Mouse (Mus musculus) embryonic facial prominence, embryonic 15.5 days (tissue): ENCODE data around the gene Cd7. TPM values are rescaled to one million over a fixed set of nuclear protein-coding genes. Genes with fewer than 3 reads are reported as not detected.
A peak's percentile ranks its signal among the peaks of the same experiment; 100 is the strongest.

Experiments used
- ATAC-seq: fragments of 200-750 bp; cut with Nextera tagmentation; 2 replicates; pipeline ENCODE4 v1.8.0; 2017; ENCODE audit warnings: low read depth, moderate TSS enrichment; ENCODE audit not compliant: insufficient number of reproducible peaks, low FRiP score, low TSS enrichment
- H3K27ac ChIP-seq: fragments of 300-500 bp; sonication (generic); replicated peaks from 2 replicates; pipeline ENCODE4 v1.5.1; 2015; ENCODE audit warnings: mild to moderate bottlenecking, inconsistent platforms
- H3K27me3 ChIP-seq: fragments of 300-500 bp; sonication (generic); 2 replicates; pipeline ENCODE4 v1.6.1; 2015; ENCODE audit warnings: inconsistent platforms
- H3K36me3 ChIP-seq: fragments of 300-500 bp; sonication (generic); 2 replicates; pipeline ENCODE4 v1.6.1; 2015; ENCODE audit warnings: mild to moderate bottlenecking, inconsistent platforms
- H3K4me1 ChIP-seq: fragments of 300-500 bp; sonication (generic); 2 replicates; pipeline ENCODE4 v1.6.1; 2015; ENCODE audit warnings: inconsistent platforms
- H3K4me2 ChIP-seq: fragments of 300-500 bp; sonication (generic); replicated peaks from 2 replicates; pipeline ENCODE4 v1.6.1; 2015; ENCODE audit warnings: mild to moderate bottlenecking, inconsistent platforms
- H3K4me3 ChIP-seq: fragments of 300-500 bp; sonication (generic); replicated peaks from 2 replicates; pipeline ENCODE4 v1.5.1; 2015; ENCODE audit warnings: mild to moderate bottlenecking, inconsistent platforms
- H3K9ac ChIP-seq: fragments of 300-500 bp; sonication (generic); 2 replicates; pipeline ENCODE4 v1.6.1; 2015; ENCODE audit warnings: inconsistent platforms
- H3K9me3 ChIP-seq: fragments of 300-500 bp; sonication (generic); replicated peaks from 2 replicates; pipeline ENCODE4 v1.6.1; 2016; ENCODE audit warnings: inconsistent platforms
- WGBS: fragments of 180-500 bp; shearing (Covaris S2); methylation state at CpG from one replicate; pipeline ENCODE4 v1.1.7; 2015; 5-methylcytosine and 5-hydroxymethylcytosine counted together
- polyA plus RNA-seq: library from polyadenylated mRNA; unstranded; fragments of >200 nt; fragmentation: Nextera tagmentation; extraction: Ambion mirVana; gene quantifications from 2 replicates; pipeline ENCODE4 v1.2.1, GENCODE M21; 2015

Cd7 gene
- polyA plus RNA-seq, 1 experiment from 2014 or later: 1.1 TPM

DNA sequence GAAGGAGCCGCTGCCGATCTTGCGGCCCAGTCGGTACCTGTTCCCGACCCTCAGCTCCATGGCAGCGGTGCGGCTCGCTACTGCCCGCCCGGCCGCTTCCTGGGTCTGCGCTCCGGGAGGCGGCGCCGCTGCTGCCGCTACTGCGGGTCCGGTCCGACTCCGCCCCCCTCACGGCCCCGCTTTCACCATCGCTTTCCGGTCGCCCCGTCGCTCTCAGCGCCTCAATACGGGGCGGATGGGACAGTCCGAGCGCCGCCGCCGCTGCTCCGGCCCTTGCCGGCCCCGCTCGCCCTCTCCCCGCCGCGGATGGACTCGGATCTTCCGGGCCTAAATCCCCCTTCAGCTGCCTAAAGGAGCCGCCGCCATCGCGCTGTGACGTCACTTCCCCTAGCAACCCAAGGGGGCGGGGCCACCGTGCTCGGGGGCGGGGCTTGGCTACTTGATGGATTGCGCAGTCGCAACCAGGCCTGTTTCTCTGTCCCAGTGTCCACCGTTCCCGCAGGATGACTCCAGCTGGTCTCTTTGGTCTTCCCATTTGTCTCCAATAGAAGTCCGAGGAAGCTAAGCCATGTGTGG is 48.2 kb downstream of the Cd7 start, which contains the start of gene Csnk1d:
TSS of gene Csnk1d (minus strand) at position 380 of the 576 bp plus-strand sequence.
- H3K4me3 ChIP-seq: peak within 1 kb of the TSS; percentile 96
- H3K27me3 ChIP-seq: no peaks in the 10 kb centered on the region
- H3K9ac ChIP-seq: peak within 1 kb of the TSS; percentile 99
- H3K36me3 ChIP-seq: peaks cover 12% of the 10 kb centered on the region
- peak; percentile 90 for ATAC-seq
- WGBS: under 1% methylated on average over 59 of the region's 59 CpGs
- peaks cover 46% of the 10 kb centered on the region for H3K4me1 ChIP-seq
- peak within 1 kb of the TSS; percentile 93 for H3K27ac ChIP-seq
- no peaks in the 10 kb centered on the region for H3K9me3 ChIP-seq
- peak within 1 kb of the TSS; percentile 78 for H3K4me2 ChIP-seq

DNA sequence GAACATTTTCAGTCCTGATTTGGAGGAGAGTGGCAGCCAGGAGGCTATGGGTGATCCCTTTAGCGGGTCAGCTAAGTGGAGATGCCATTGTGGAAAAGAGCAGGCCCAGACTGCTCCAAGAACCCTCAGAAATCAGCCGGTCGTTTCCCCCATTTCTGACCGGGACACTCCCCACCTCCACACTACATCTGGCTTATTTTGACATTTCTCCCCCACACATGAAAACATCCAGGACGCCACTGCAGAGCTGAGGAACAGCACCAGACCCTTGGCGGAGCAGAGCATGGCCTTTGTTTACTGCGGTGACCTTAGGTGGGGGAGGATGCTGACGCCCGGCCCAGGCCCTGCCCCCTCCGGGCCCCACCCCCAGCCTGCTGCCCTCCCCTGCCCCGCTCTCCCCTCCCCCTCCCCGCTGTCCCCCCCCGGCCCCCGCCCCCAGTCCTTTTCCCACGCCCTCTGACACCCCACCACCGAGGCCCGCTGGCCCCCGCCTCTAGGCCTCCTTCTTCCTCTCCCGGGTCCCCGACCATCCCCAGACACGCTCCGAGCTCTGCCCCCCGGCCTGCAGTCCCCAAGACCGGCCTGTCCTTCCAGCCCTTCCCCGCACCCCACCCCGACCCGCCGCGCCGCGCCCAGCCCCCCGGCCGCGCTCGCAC is 49.0 kb downstream of the Cd7 start:
- H3K4me2 ChIP-seq: peak overlapping the region; percentile 78
- WGBS: under 1% methylated on average over 22 of the region's 35 CpGs
- peaks cover 46% of the 10 kb centered on the region for H3K4me1 ChIP-seq
- peak overlapping the region; percentile 93 for H3K27ac ChIP-seq
- no peaks in the 10 kb centered on the region for H3K9me3 ChIP-seq
- H3K36me3 ChIP-seq: peaks cover 15% of the 10 kb centered on the region
- peak; percentile 11; the same call in 1 of the 2 replicates for ATAC-seq
- H3K4me3 ChIP-seq: peak overlapping the region; percentile 96
- no peaks in the 10 kb centered on the region for H3K27me3 ChIP-seq
- peak overlapping the region; percentile 99 for H3K9ac ChIP-seq

DNA sequence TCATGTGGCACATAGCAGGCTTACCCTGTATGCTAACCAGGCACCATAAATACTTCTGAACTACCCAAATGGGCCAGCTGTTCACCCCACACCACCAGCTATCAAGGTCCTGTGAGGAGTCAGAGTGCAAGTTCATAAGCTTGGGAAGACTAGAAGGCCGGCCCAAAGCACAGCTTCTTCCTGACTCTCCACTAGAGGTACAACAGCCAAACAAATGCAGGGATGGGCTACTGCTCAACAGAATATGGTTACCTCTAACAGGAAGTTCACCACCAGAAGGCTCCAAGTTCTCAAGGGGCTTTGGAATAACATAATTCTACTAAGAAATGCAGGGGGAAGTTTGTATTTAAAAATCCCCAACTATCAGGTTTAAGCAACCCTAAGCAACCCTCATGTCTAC is 49.7 kb downstream of the Cd7 start:
- Histone ChIP-seq H3K27ac (0 out of 2 replicates have a peak overlapping the region, but pooled peaks have one; percentile 93), H3K27me3 (no peaks in the 10 kb centered on the region)

DNA sequence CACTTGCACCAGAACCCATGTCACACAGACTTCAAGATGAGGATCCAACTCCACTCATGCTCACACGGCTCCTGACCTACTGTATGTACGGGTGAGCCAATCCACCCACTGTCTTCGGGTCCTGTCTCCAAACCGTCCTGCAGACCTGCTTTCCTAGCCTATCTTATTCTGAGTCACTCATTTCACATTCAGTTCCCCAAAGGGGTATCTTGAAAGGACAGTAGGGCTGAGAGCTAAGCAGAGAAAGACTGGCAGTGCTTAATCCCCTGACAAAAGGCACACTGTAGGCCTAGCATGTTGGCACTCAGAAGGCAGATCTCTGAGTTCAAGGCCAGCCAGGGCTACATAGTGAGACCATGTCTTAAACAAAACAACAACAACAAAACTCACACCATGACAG is 50.8 kb downstream of the Cd7 start:
- Histone ChIP-seq H3K4me3 (0 out of 2 replicates have a peak overlapping the region, but pooled peaks have one; percentile 96), H3K27ac (no peak overlapping the region), H3K9ac (no peak overlapping the region), H3K36me3 (peaks cover 21% of the 10 kb centered on the region), H3K4me1 (peaks cover 41% of the 10 kb centered on the region), H3K9me3 (no peaks in the 10 kb centered on the region), H3K27me3 (no peaks in the 10 kb centered on the region), H3K4me2 (peak overlapping the region; percentile 78; the same call in 1 of the 2 replicates)
- no peak for ATAC-seq
- WGBS: 79% methylated on average over 4 of the region's 4 CpGs

More for the DNA sequence above, 49.7 kb downstream of the Cd7 start:
- Histone ChIP-seq H3K4me1 (peaks cover 46% of the 10 kb centered on the region), H3K36me3 (peaks cover 19% of the 10 kb centered on the region), H3K9me3 (no peaks in the 10 kb centered on the region), H3K4me2 (peak overlapping the region; percentile 78), H3K9ac (0 out of 2 replicates have a peak overlapping the region, but pooled peaks have one; percentile 99), H3K4me3 (peak overlapping the region; percentile 96)
- no peak for ATAC-seq
- WGBS: 20% methylated on average over 1 of the region's 1 CpGs

GRCm38 (mm10) chr11:120987608-120988007 is 51.6 kb downstream of the Cd7 start:
- H3K36me3 ChIP-seq: peaks cover 29% of the 10 kb centered on the region
- no peak for ATAC-seq
- H3K4me2 ChIP-seq: no peak overlapping the region
- 86% methylated on average over 3 of the region's 3 CpGs for WGBS
- no peaks in the 10 kb centered on the region for H3K27me3 ChIP-seq
- no peaks in the 10 kb centered on the region for H3K9me3 ChIP-seq
- H3K4me1 ChIP-seq: peaks cover 34% of the 10 kb centered on the region
- H3K9ac ChIP-seq: no peak overlapping the region
- H3K4me3 ChIP-seq: no peak overlapping the region
- H3K27ac ChIP-seq: no peak overlapping the region

Other genes with a start within 250 kb of the Cd7 start
- gene Dus1l, start 243.0 kb downstream of the Cd7 start, polyA plus RNA-seq: 61.4 and 64.4 TPM in 2 replicates
- 46.2 and 48.8 TPM in 2 replicates for gene Fasn, start 214.9 kb downstream of the Cd7 start, polyA plus RNA-seq
- gene Ccdc57, start 106.5 kb downstream of the Cd7 start, polyA plus RNA-seq: 6.2 and 7.4 TPM in 2 replicates
- 67.2 and 72.2 TPM in 2 replicates for gene Slc16a3, start 90.9 kb downstream of the Cd7 start, polyA plus RNA-seq
- gene Csnk1d, start 48.1 kb downstream of the Cd7 start, polyA plus RNA-seq: 123 and 125 TPM in 2 replicates
- gene Sectm1b, start 24.2 kb upstream of the Cd7 start, polyA plus RNA-seq: 1.2 and 1.3 TPM in 2 replicates
- gene Sectm1a, start 41.8 kb upstream of the Cd7 start, polyA plus RNA-seq: 0.83 and 1.1 TPM in 2 replicates
- not detected in 2 replicates for gene Tex19.2, start 79.3 kb upstream of the Cd7 start, polyA plus RNA-seq
- 0.15 TPM in 1 of 2 replicates, not detected in the other for gene Tex19.1, start 106.7 kb upstream of the Cd7 start, polyA plus RNA-seq
- gene Uts2r, start 120.9 kb upstream of the Cd7 start, polyA plus RNA-seq: 0.71 and 0.72 TPM in 2 replicates
- 10.0 and 12.2 TPM in 2 replicates for gene Hexdc, start 165.0 kb upstream of the Cd7 start, polyA plus RNA-seq
- 20.8 and 21.9 TPM in 2 replicates for gene Ogfod3, start 165.3 kb upstream of the Cd7 start, polyA plus RNA-seq
- gene Cybc1, start 189.9 kb upstream of the Cd7 start, polyA plus RNA-seq: 43.2 and 44.8 TPM in 2 replicates
- 53.8 and 56.2 TPM in 2 replicates for gene Narf, start 197.8 kb upstream of the Cd7 start, polyA plus RNA-seq
- gene Foxk2, start 220.6 kb upstream of the Cd7 start, polyA plus RNA-seq: 8.0 and 8.9 TPM in 2 replicates